7 mouse cellular contexts compared by ENCODE assay signal in genomic region chr6:57691467-57692261, GRCm38 (mm10). TPM values are rescaled to one million over a fixed set of nuclear protein-coding genes. Genes with fewer than 3 reads are reported as not detected.
A peak's percentile ranks its signal among the peaks of the same experiment; 100 is the strongest.
DNase-seq lines count a peak whose midpoint lies in the region; ATAC-seq and TF ChIP-seq lines count a peak whose summit lies in the region.

Gene Pyurf, minus strand, starts transcription at chr6:57692078.

- H3K27ac ChIP-seq in embryonic facial prominence, embryonic 13.5 days: peak within 1 kb of the TSS; percentile 93
- peak within 1 kb of the TSS; percentile 96 for H3K27ac ChIP-seq in kidney, adult 2 months (ENCODE audit: insufficient read depth, low read depth, low read length)
- peak within 1 kb of the TSS; percentile 95 for H3K27ac ChIP-seq in limb, embryonic 12.5 days
- peak within 1 kb of the TSS; percentile 86 for H3K27ac ChIP-seq in midbrain, embryonic 15.5 days
- peak within 1 kb of the TSS; percentile 96 for H3K27ac ChIP-seq in spleen, adult 2 months (ENCODE audit: insufficient read depth, low read length)

- H3K4me1 ChIP-seq in embryonic facial prominence, embryonic 13.5 days: no peaks in the 10 kb centered on the region
- peaks cover 5% of the 10 kb centered on the region; the same call in 1 of the 2 replicates for H3K4me1 ChIP-seq in kidney, adult 2 months (ENCODE audit: control insufficient read depth, insufficient read depth, low read length)
- H3K4me1 ChIP-seq in limb, embryonic 12.5 days (replicated peaks): no peaks in the 10 kb centered on the region
- peaks cover 6% of the 10 kb centered on the region for H3K4me1 ChIP-seq in midbrain, embryonic 15.5 days
- peaks cover 2% of the 10 kb centered on the region for H3K4me1 ChIP-seq in spleen, adult 2 months (ENCODE audit: control insufficient read depth, insufficient read depth, insufficient read length)

- H3K27me3 ChIP-seq in embryonic facial prominence, embryonic 13.5 days: no peaks in the 10 kb centered on the region
- no peaks in the 10 kb centered on the region for H3K27me3 ChIP-seq in kidney, adult 2 months (replicated peaks; ENCODE audit: control insufficient read depth, insufficient read depth, low read length)
- H3K27me3 ChIP-seq in limb, embryonic 12.5 days: no peaks in the 10 kb centered on the region
- no peaks in the 10 kb centered on the region for H3K27me3 ChIP-seq in midbrain, embryonic 15.5 days (replicated peaks)
- H3K27me3 ChIP-seq in spleen, adult 2 months (ENCODE audit: control insufficient read depth, insufficient read depth, low read length): no peaks in the 10 kb centered on the region

- H3K36me3 ChIP-seq in embryonic facial prominence, embryonic 13.5 days: peaks cover 21% of the 10 kb centered on the region
- H3K36me3 ChIP-seq in kidney, adult 2 months (ENCODE audit: control insufficient read depth, insufficient read depth, low read length): peaks cover 5% of the 10 kb centered on the region; the same call in 1 of the 2 replicates
- peaks cover 26% of the 10 kb centered on the region for H3K36me3 ChIP-seq in limb, embryonic 12.5 days
- no peaks in the 10 kb centered on the region for H3K36me3 ChIP-seq in midbrain, embryonic 15.5 days (replicated peaks)
- H3K36me3 ChIP-seq in spleen, adult 2 months (ENCODE audit: control insufficient read depth, insufficient read depth, low read length): peaks cover 2% of the 10 kb centered on the region; the same call in 1 of the 2 replicates

- DNase-seq in adrenal gland, postnatal 25 days: peak; percentile 88
- DNase-seq in heart, adult 18-20 months: peak; percentile 90 to 92
- DNase-seq in kidney, adult 2 months: peak; percentile 96
- DNase-seq in spleen, adult 2 months (ENCODE audit: low read depth in 1 of 2, low spot score in 2 of 2): peak; percentile 68 to 79

- H3K9ac ChIP-seq in embryonic facial prominence, embryonic 13.5 days: peak within 1 kb of the TSS; percentile 83
- peak within 1 kb of the TSS; percentile 77 for H3K9ac ChIP-seq in limb, embryonic 12.5 days (replicated peaks)
- H3K9ac ChIP-seq in midbrain, embryonic 15.5 days: peak within 1 kb of the TSS; percentile 73

- peak within 1 kb of the TSS; percentile 62 for H3K4me2 ChIP-seq in embryonic facial prominence, embryonic 13.5 days
- H3K4me2 ChIP-seq in limb, embryonic 12.5 days: peak within 1 kb of the TSS; percentile 63
- peak within 1 kb of the TSS; percentile 78 for H3K4me2 ChIP-seq in midbrain, embryonic 15.5 days

- no peak for TF ChIP-seq CTCF in kidney, adult 2 months (conservative IDR thresholded peaks at IDR 0.05; ENCODE audit: insufficient read depth, insufficient read length, low read depth, low read length)
- no peak for TF ChIP-seq CTCF in spleen, adult 2 months (IDR thresholded peaks at IDR 0.05; ENCODE audit: extremely low read depth, insufficient read depth, insufficient read length, insufficient replicate concordance)

- under 1% methylated on average over 48 of the region's 52 CpGs for WGBS in embryonic facial prominence, embryonic 13.5 days
- WGBS in kidney, adult 2 months: 1% methylated on average over 52 of the region's 52 CpGs
- WGBS in limb, embryonic 12.5 days: under 1% methylated on average over 52 of the region's 52 CpGs
- 0% methylated on average over 52 of the region's 52 CpGs for WGBS in midbrain, embryonic 15.5 days
- WGBS in spleen, adult 2 months: under 1% methylated on average over 52 of the region's 52 CpGs

- TF ChIP-seq POLR2A in kidney, adult 2 months (IDR thresholded peaks at IDR 0.05; ENCODE audit: low read depth, low read length): no peak
- TF ChIP-seq POLR2A in spleen, adult 2 months (IDR thresholded peaks at IDR 0.05; ENCODE audit: low read depth, low read length): no peak; the same call in 1 of the 2 replicates

- ATAC-seq in embryonic facial prominence, embryonic 13.5 days (ENCODE audit: insufficient number of reproducible peaks, insufficient read depth, low FRiP score, low TSS enrichment, low read depth): peak; percentile 97
- peak; percentile 97 for ATAC-seq in limb, embryonic 12.5 days (ENCODE audit: insufficient number of reproducible peaks, insufficient read depth, low FRiP score, low TSS enrichment, low read depth)
- peak; percentile 98 for ATAC-seq in midbrain, embryonic 15.5 days (replicated peaks)

- H3K4me3 ChIP-seq in embryonic facial prominence, embryonic 13.5 days: peak within 1 kb of the TSS; percentile 88
- peak within 1 kb of the TSS; percentile 74 for H3K4me3 ChIP-seq in kidney, adult 2 months (ENCODE audit: insufficient read depth, low read depth, low read length)
- H3K4me3 ChIP-seq in limb, embryonic 12.5 days (replicated peaks): peak within 1 kb of the TSS; percentile 73
- H3K4me3 ChIP-seq in midbrain, embryonic 15.5 days: peak within 1 kb of the TSS; percentile 76
- peak within 1 kb of the TSS; percentile 97 for H3K4me3 ChIP-seq in spleen, adult 2 months (ENCODE audit: extremely low read depth, insufficient read depth, insufficient read length)

- H3K9me3 ChIP-seq in embryonic facial prominence, embryonic 13.5 days: no peaks in the 10 kb centered on the region
- H3K9me3 ChIP-seq in limb, embryonic 12.5 days: no peaks in the 10 kb centered on the region
- no peaks in the 10 kb centered on the region for H3K9me3 ChIP-seq in midbrain, embryonic 15.5 days

RNA-seq across cellular contexts. Expression of gene Pyurf, which starts in this region (rescaled TPM):
- total RNA-seq in adrenal gland, postnatal 25 days (2021): 15.5 and 16.2 TPM in 2 replicates
- 13.0 and 13.7 TPM in 2 replicates for polyA plus RNA-seq in embryonic facial prominence, embryonic 13.5 days (2015; fragmentation: Nextera tagmentation; extraction: Ambion mirVana)
- total RNA-seq in heart, adult 18-20 months (2021): 10 to 100 TPM; 22.1 to 23.2 TPM
- polyA plus RNA-seq in kidney, adult 2 months (2012; rRNA removed): 19.2 and 19.5 TPM in 2 replicates
- polyA plus RNA-seq in limb, embryonic 12.5 days (2016; fragmentation: Nextera tagmentation; extraction: Ambion mirVana): 17.5 and 17.9 TPM in 2 replicates
- 14.6 and 15.6 TPM in 2 replicates for polyA plus RNA-seq in midbrain, embryonic 15.5 days (2015; fragmentation: Nextera tagmentation; extraction: Ambion mirVana)
- 4.0 and 6.8 TPM in 2 replicates for polyA plus RNA-seq in spleen, adult 2 months (2012; rRNA removed)

Comparison
In these comparisons a context has a peak if more than half of its experiments do, and no peak if none do; other contexts are left out.
1. Peak in every context shown above with its lines: DNase-seq, ATAC-seq, H3K4me3 ChIP-seq and H3K27ac ChIP-seq.